Mouse (Mus musculus) forebrain, embryonic 16.5 days (tissue): ENCODE data around the gene Rad51. TPM values are rescaled to one million over a fixed set of nuclear protein-coding genes. Genes with fewer than 3 reads are reported as not detected.

ENCODE experiments used
- ATAC-seq: fragments of 200-750 bp; cut with Nextera tagmentation; 2 replicates; pipeline ENCODE4 v1.8.0; 2017; ENCODE audit warnings: mild to moderate bottlenecking, moderate library complexity
- H3K27ac ChIP-seq: fragments of 300-500 bp; sonication (generic); 2 replicates; pipeline ENCODE4 v1.5.1; 2014; ENCODE audit warnings: low read length, control low read depth
- H3K27me3 ChIP-seq: fragments of 300-500 bp; sonication (generic); replicated peaks from 2 replicates; pipeline ENCODE4 v1.6.1; 2014; ENCODE audit warnings: low read length; ENCODE audit not compliant: control insufficient read depth, insufficient read depth
- H3K36me3 ChIP-seq: fragments of 300-500 bp; sonication (generic); 2 replicates; pipeline ENCODE4 v1.6.1; 2014; ENCODE audit not compliant: control insufficient read depth, insufficient read depth
- H3K4me1 ChIP-seq: fragments of 300-500 bp; sonication (generic); replicated peaks from 2 replicates; pipeline ENCODE4 v1.6.1; 2014; ENCODE audit warnings: low read length; ENCODE audit not compliant: control insufficient read depth, insufficient read depth
- H3K4me2 ChIP-seq: fragments of 300-500 bp; sonication (generic); 2 replicates; pipeline ENCODE4 v1.6.1; 2014; ENCODE audit warnings: mild to moderate bottlenecking, low read length, control low read depth
- H3K4me3 ChIP-seq: fragments of 300-500 bp; sonication (generic); replicated peaks from 2 replicates; pipeline ENCODE4 v1.5.1; 2014; ENCODE audit warnings: mild to moderate bottlenecking, low read length, control low read depth
- H3K9ac ChIP-seq: fragments of 300-500 bp; sonication (generic); replicated peaks from 2 replicates; pipeline ENCODE4 v1.6.1; 2014; ENCODE audit warnings: low read depth, low read length, control low read depth
- H3K9me3 ChIP-seq: fragments of 300-500 bp; sonication (generic); 2 replicates; pipeline ENCODE4 v1.6.1; 2016; ENCODE audit warnings: low read length; ENCODE audit not compliant: control insufficient read depth
- WGBS: fragments of 180-500 bp; shearing (Covaris S2); extraction: QIAGEN DNeasy Blood & Tissue Kit; methylation state at CpG from one replicate; pipeline ENCODE4 v1.1.7; 2014; 5-methylcytosine and 5-hydroxymethylcytosine counted together
- polyA plus RNA-seq: library from polyadenylated mRNA; unstranded; fragments of >200 nt; fragmentation: Nextera tagmentation; extraction: Ambion mirVana; gene quantifications from 2 replicates; pipeline ENCODE4 v1.2.1, GENCODE M21; 2015

Rad51 gene
- polyA plus RNA-seq, 1 experiment from 2014 or later: 17.6 TPM

- no peaks in the 10 kb centered on the region for H3K27me3 ChIP-seq
- peaks cover 16% of the 10 kb centered on the region for H3K4me1 ChIP-seq
- no peak for ATAC-seq
- no peaks in the 10 kb centered on the region for H3K9me3 ChIP-seq
- H3K4me3 ChIP-seq: no peak overlapping the region
- no peak overlapping the region for H3K9ac ChIP-seq
- H3K27ac ChIP-seq: no peak overlapping the region
- no peak overlapping the region for H3K4me2 ChIP-seq
- H3K36me3 ChIP-seq: peaks cover 5% of the 10 kb centered on the region
Observed at GRCm38 (mm10) chr2:119157836-119158235, 45.2 kb downstream of the Rad51 start.

GRCm38 (mm10) chr2:119161247-119161646 is 48.7 kb downstream of the Rad51 start:
- WGBS: 20% methylated on average over 2 of the region's 2 CpGs
- ATAC-seq: no peak
- Histone ChIP-seq H3K27ac (no peak overlapping the region), H3K4me1 (peaks cover 6% of the 10 kb centered on the region), H3K4me2 (no peak overlapping the region), H3K9ac (no peak overlapping the region), H3K4me3 (no peak overlapping the region), H3K36me3 (no peaks in the 10 kb centered on the region), H3K9me3 (no peaks in the 10 kb centered on the region), H3K27me3 (peaks cover 8% of the 10 kb centered on the region)

- WGBS: 75% methylated on average over 3 of the region's 3 CpGs
- no peak for ATAC-seq
- Histone ChIP-seq H3K9me3 (no peaks in the 10 kb centered on the region), H3K27ac (no peak overlapping the region), H3K4me3 (no peak overlapping the region), H3K4me1 (peaks cover 15% of the 10 kb centered on the region), H3K27me3 (peaks cover 18% of the 10 kb centered on the region), H3K36me3 (no peaks in the 10 kb centered on the region), H3K4me2 (no peak overlapping the region), H3K9ac (no peak overlapping the region)
Observed at GRCm38 (mm10) chr2:119163135-119163534, 50.5 kb downstream of the Rad51 start.

GRCm38 (mm10) chr2:119163999-119164398 is 51.4 kb downstream of the Rad51 start:
- H3K4me3 ChIP-seq: no peak overlapping the region
- ATAC-seq: no peak
- no peak overlapping the region for H3K4me2 ChIP-seq
- H3K4me1 ChIP-seq: peaks cover 15% of the 10 kb centered on the region
- WGBS: 91% methylated on average over 4 of the region's 4 CpGs
- H3K27ac ChIP-seq: no peak overlapping the region
- H3K36me3 ChIP-seq: no peaks in the 10 kb centered on the region
- H3K9ac ChIP-seq: no peak overlapping the region
- H3K27me3 ChIP-seq: peaks cover 18% of the 10 kb centered on the region
- no peaks in the 10 kb centered on the region for H3K9me3 ChIP-seq

GRCm38 (mm10) chr2:119165401-119165800 is 52.8 kb downstream of the Rad51 start:
- Histone ChIP-seq H3K9me3 (no peaks in the 10 kb centered on the region), H3K27me3 (peaks cover 18% of the 10 kb centered on the region), H3K4me3 (no peak overlapping the region), H3K9ac (no peak overlapping the region), H3K36me3 (no peaks in the 10 kb centered on the region), H3K4me1 (peaks cover 15% of the 10 kb centered on the region), H3K4me2 (no peak overlapping the region), H3K27ac (no peak overlapping the region)
- ATAC-seq: no peak

GRCm38 (mm10) chr2:119166901-119167865 is 54.6 kb downstream of the Rad51 start, which contains the start of gene Gchfr:
TSS of gene Gchfr (plus strand) at chr2:119167773.
- WGBS: under 1% methylated on average over 60 of the region's 60 CpGs
- H3K4me2 ChIP-seq: peak within 1 kb of the TSS; percentile 100
- H3K36me3 ChIP-seq: no peaks in the 10 kb centered on the region
- peaks cover 15% of the 10 kb centered on the region for H3K4me1 ChIP-seq
- ATAC-seq: peak; percentile 69
- peak within 1 kb of the TSS; percentile 61 for H3K4me3 ChIP-seq
- no peak within 1 kb of the TSS for H3K27ac ChIP-seq
- peak within 1 kb of the TSS; percentile 33 for H3K9ac ChIP-seq
- H3K27me3 ChIP-seq: peaks cover 18% of the 10 kb centered on the region
- no peaks in the 10 kb centered on the region for H3K9me3 ChIP-seq

GRCm38 (mm10) chr2:119167866-119168256 is 55.3 kb downstream of the Rad51 start:
- H3K9ac ChIP-seq: peak overlapping the region; percentile 33
- peak overlapping the region; percentile 100 for H3K4me2 ChIP-seq
- H3K4me3 ChIP-seq: peak overlapping the region; percentile 61
- H3K27me3 ChIP-seq: peaks cover 18% of the 10 kb centered on the region
- no peaks in the 10 kb centered on the region for H3K36me3 ChIP-seq
- no peaks in the 10 kb centered on the region for H3K9me3 ChIP-seq
- 2% methylated on average over 26 of the region's 26 CpGs for WGBS
- peak; percentile 49 for ATAC-seq
- H3K27ac ChIP-seq: no peak overlapping the region
- H3K4me1 ChIP-seq: peaks cover 16% of the 10 kb centered on the region

- no peak overlapping the region for H3K27ac ChIP-seq
- WGBS: 87% methylated on average over 2 of the region's 2 CpGs
- H3K9ac ChIP-seq: no peak overlapping the region
- H3K4me1 ChIP-seq: peaks cover 26% of the 10 kb centered on the region
- H3K36me3 ChIP-seq: no peaks in the 10 kb centered on the region
- no peak for ATAC-seq
- no peaks in the 10 kb centered on the region for H3K9me3 ChIP-seq
- H3K27me3 ChIP-seq: peaks cover 15% of the 10 kb centered on the region
- no peak overlapping the region for H3K4me2 ChIP-seq
- H3K4me3 ChIP-seq: no peak overlapping the region
Observed at GRCm38 (mm10) chr2:119170282-119170681, 57.7 kb downstream of the Rad51 start.

GRCm38 (mm10) chr2:119171574-119171973 is 59.0 kb downstream of the Rad51 start:
- Histone ChIP-seq H3K9me3 (no peaks in the 10 kb centered on the region), H3K4me1 (peaks cover 26% of the 10 kb centered on the region), H3K9ac (no peak overlapping the region), H3K27me3 (peaks cover 10% of the 10 kb centered on the region), H3K4me3 (no peak overlapping the region), H3K4me2 (no peak overlapping the region), H3K36me3 (no peaks in the 10 kb centered on the region), H3K27ac (no peak overlapping the region)
- ATAC-seq: no peak
- WGBS: 85% methylated on average over 8 of the region's 8 CpGs
